Mouse (Mus musculus): ENCODE data around the gene Tnrc6b. TPM values are rescaled to one million over a fixed set of nuclear protein-coding genes. Genes with fewer than 3 reads are reported as not detected.
"Not testable (repeated sequence)": the region's sequence is repeated elsewhere in the genome, so short reads cannot be mapped to it uniquely, and the experiment has no call there.

Gene Tnrc6b
- polyA plus RNA-seq, 1 experiment from 2014 or later, result 16.3 TPM

GRCm38 (mm10) chr15:80904776-80905175 is 193.7 kb downstream of the Tnrc6b start:
- WGBS, result 87% methylated on average over 6 of the region's 6 CpGs
- not testable (repeated sequence) for ATAC-seq (replicated peaks; ENCODE audit: low FRiP score, low TSS enrichment, low read depth)
- H3K36me3 ChIP-seq (ENCODE audit: control insufficient read depth, insufficient read depth, low read length), result peaks cover 75% of the 10 kb centered on the region

DNA sequence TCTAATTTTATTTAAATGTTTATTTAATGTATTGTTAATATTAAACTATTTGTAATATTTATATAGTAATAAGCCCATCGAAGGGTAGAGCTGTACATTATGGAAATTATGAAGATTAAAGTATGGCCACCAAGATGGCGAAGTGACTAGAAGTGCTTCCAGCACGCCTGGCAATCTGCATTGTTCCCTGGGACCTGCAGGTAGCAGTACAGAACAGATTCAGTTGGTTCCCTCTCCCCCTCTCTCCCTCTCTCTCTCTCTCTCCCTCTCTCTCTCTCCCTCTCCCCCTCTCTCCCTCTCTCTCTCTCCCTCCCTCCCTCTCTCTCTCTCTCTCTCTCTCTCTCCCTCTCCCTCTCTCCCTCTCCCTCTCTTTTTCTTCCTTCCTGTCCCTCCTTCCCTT is 199.1 kb downstream of the Tnrc6b start:
- no peaks in the 10 kb centered on the region for H3K4me1 ChIP-seq (replicated peaks; ENCODE audit: control insufficient read depth, insufficient read depth, low read length)
- ATAC-seq (replicated peaks; ENCODE audit: low FRiP score, low TSS enrichment, low read depth) (no peak), DNase-seq (ENCODE audit: low spot score) (no peak)
- WGBS, result 96% methylated on average over 3 of the region's 3 CpGs
- peaks cover 70% of the 10 kb centered on the region for H3K36me3 ChIP-seq (ENCODE audit: control insufficient read depth, insufficient read depth, low read length)
- no peaks in the 10 kb centered on the region for H3K9me3 ChIP-seq (ENCODE audit: control insufficient read depth, low read length)
- H3K4me3 ChIP-seq (ENCODE audit: low read depth, low read length), result no peak overlapping the region
- H3K4me2 ChIP-seq (ENCODE audit: low read length), result no peak overlapping the region
- H3K27me3 ChIP-seq (replicated peaks; ENCODE audit: control insufficient read depth, insufficient read depth, low read length), result no peaks in the 10 kb centered on the region
- no peak overlapping the region for H3K27ac ChIP-seq (ENCODE audit: low read depth)
- no peak overlapping the region for H3K9ac ChIP-seq (ENCODE audit: low read length)

More at GRCm38 (mm10) chr15:80904776-80905175, 193.7 kb downstream of the Tnrc6b start:
- H3K27me3 ChIP-seq (replicated peaks; ENCODE audit: control insufficient read depth, insufficient read depth, low read length); H3K27ac ChIP-seq (ENCODE audit: low read depth); H3K4me1 ChIP-seq (replicated peaks; ENCODE audit: control insufficient read depth, insufficient read depth, low read length); H3K4me2 ChIP-seq (ENCODE audit: low read length); DNase-seq (ENCODE audit: low spot score); H3K9ac ChIP-seq (ENCODE audit: low read length); H3K9me3 ChIP-seq (ENCODE audit: control insufficient read depth, low read length); H3K4me3 ChIP-seq (ENCODE audit: low read depth, low read length): not testable (repeated sequence)

DNA sequence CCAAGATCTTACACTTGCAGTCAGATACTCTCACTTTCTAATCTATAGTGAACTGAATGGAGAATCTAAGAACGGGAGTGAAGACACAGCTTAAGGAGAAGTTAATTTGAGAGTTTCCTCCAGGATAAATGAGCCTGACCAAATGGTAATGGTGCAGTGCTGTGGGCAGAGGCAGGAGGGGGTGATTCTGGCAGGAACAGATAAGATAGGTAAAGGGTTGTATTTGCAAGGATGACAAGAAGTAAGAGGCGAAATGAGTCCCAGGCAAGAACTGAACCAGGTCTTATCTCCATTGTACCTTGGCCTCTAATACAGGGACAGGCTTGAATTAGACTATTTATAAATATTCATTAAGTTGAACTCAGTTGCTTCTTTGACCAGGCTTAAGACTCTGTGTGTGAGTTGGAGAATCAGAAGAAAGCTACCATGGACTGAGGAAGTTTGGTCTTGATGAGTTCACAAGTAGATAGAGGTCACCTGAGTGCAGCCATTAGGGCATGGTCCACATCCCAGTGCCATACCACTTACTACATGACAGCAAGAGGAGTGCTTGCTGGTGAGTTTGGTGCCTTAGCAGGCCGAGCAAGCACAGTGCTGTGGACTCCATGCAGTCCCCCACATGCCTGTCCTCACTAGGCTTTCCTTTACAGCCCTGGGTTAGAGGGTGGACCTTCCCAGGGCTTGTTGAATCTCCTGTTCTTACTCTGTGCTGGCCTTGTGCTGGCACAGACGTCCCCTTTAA is 199.8 kb downstream of the Tnrc6b start:
- H3K9ac ChIP-seq (ENCODE audit: low read length), result no peak overlapping the region
- H3K4me1 ChIP-seq (replicated peaks; ENCODE audit: control insufficient read depth, insufficient read depth, low read length), result no peaks in the 10 kb centered on the region
- ATAC-seq (replicated peaks; ENCODE audit: low FRiP score, low TSS enrichment, low read depth), result no peak
- no peak overlapping the region for H3K4me2 ChIP-seq (ENCODE audit: low read length)
- no peak overlapping the region for H3K27ac ChIP-seq (ENCODE audit: low read depth)
- 86% methylated on average over 4 of the region's 4 CpGs for WGBS
- H3K36me3 ChIP-seq (ENCODE audit: control insufficient read depth, insufficient read depth, low read length), result peaks cover 68% of the 10 kb centered on the region
- H3K4me3 ChIP-seq (ENCODE audit: low read depth, low read length), result no peak overlapping the region
- no peaks in the 10 kb centered on the region for H3K27me3 ChIP-seq (replicated peaks; ENCODE audit: control insufficient read depth, insufficient read depth, low read length)
- DNase-seq (ENCODE audit: low spot score), result no peak
- H3K9me3 ChIP-seq (ENCODE audit: control insufficient read depth, low read length), result no peaks in the 10 kb centered on the region

DNA sequence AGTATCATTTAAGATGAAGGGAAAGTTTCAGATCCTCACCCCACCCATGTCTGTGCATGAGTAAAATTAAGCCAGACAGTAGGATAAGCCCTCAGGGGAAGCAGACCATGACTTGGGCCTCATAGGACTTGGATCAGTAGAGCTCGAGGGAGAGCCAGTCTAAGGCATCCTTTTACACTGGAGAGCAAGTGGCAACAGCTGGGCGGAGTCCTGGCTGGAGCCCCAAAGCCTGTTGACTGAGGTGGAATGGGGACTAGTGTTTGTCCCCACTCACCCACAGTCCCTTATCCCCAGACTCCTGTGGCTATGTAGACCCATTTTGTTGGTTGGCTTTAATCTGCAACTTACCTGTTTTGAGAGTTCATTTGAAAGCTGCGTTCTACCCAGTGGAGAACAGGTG is 201.1 kb downstream of the Tnrc6b start:
- H3K27me3 ChIP-seq (replicated peaks; ENCODE audit: control insufficient read depth, insufficient read depth, low read length), result no peaks in the 10 kb centered on the region
- H3K36me3 ChIP-seq (ENCODE audit: control insufficient read depth, insufficient read depth, low read length), result peaks cover 69% of the 10 kb centered on the region
- H3K4me1 ChIP-seq (replicated peaks; ENCODE audit: control insufficient read depth, insufficient read depth, low read length), result no peaks in the 10 kb centered on the region
- H3K9me3 ChIP-seq (ENCODE audit: control insufficient read depth, low read length), result no peaks in the 10 kb centered on the region
- no peak for ATAC-seq (replicated peaks; ENCODE audit: low FRiP score, low TSS enrichment, low read depth)
- WGBS, result 87% methylated on average over 3 of the region's 3 CpGs
- DNase-seq (ENCODE audit: low spot score), result no peak
- no peak overlapping the region for H3K4me2 ChIP-seq (ENCODE audit: low read length)
- no peak overlapping the region for H3K27ac ChIP-seq (ENCODE audit: low read depth)
- H3K4me3 ChIP-seq (ENCODE audit: low read depth, low read length), result no peak overlapping the region
- no peak overlapping the region for H3K9ac ChIP-seq (ENCODE audit: low read length)

DNA sequence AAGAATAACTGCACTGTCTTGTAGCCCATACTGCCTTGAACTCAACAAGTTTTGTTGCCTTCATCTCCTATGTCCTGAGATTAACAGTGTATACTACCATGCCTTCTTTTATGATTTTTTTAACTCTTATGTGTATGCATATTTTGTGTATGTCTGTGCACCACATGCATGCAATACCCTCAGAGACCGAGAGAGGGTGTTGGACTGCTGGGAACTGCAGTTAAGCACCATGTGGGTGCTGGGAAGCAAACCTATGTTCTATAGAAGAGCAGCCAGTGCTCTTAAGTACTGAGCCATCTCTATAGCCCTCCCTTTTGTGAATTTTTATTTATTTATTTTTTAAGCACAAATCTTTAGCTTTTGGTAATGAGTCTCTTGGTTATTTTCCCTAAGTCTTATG is 202.7 kb downstream of the Tnrc6b start:
- Histone ChIP-seq H3K36me3 (ENCODE audit: control insufficient read depth, insufficient read depth, low read length) (peaks cover 77% of the 10 kb centered on the region), H3K27me3 (replicated peaks; ENCODE audit: control insufficient read depth, insufficient read depth, low read length) (no peaks in the 10 kb centered on the region), H3K9ac (ENCODE audit: low read length) (no peak overlapping the region), H3K4me2 (ENCODE audit: low read length) (no peak overlapping the region), H3K9me3 (ENCODE audit: control insufficient read depth, low read length) (no peaks in the 10 kb centered on the region), H3K4me3 (ENCODE audit: low read depth, low read length) (no peak overlapping the region), H3K4me1 (replicated peaks; ENCODE audit: control insufficient read depth, insufficient read depth, low read length) (no peaks in the 10 kb centered on the region), H3K27ac (ENCODE audit: low read depth) (no peak overlapping the region)
- 83% methylated on average over 1 of the region's 1 CpGs for WGBS
- ATAC-seq (replicated peaks; ENCODE audit: low FRiP score, low TSS enrichment, low read depth), result no peak
- no peak for DNase-seq (ENCODE audit: low spot score)

GRCm38 (mm10) chr15:80915850-80916249 is 204.7 kb downstream of the Tnrc6b start:
- Histone ChIP-seq H3K27ac (ENCODE audit: low read depth) (no peak overlapping the region), H3K9ac (ENCODE audit: low read length) (no peak overlapping the region), H3K27me3 (replicated peaks; ENCODE audit: control insufficient read depth, insufficient read depth, low read length) (no peaks in the 10 kb centered on the region), H3K4me2 (ENCODE audit: low read length) (no peak overlapping the region), H3K9me3 (ENCODE audit: control insufficient read depth, low read length) (no peaks in the 10 kb centered on the region), H3K4me3 (ENCODE audit: low read depth, low read length) (no peak overlapping the region), H3K36me3 (ENCODE audit: control insufficient read depth, insufficient read depth, low read length) (peaks cover 92% of the 10 kb centered on the region), H3K4me1 (replicated peaks; ENCODE audit: control insufficient read depth, insufficient read depth, low read length) (no peaks in the 10 kb centered on the region)
- ATAC-seq (replicated peaks; ENCODE audit: low FRiP score, low TSS enrichment, low read depth), result no peak
- WGBS, result 84% methylated on average over 2 of the region's 2 CpGs
- no peak for DNase-seq (ENCODE audit: low spot score)

DNA sequence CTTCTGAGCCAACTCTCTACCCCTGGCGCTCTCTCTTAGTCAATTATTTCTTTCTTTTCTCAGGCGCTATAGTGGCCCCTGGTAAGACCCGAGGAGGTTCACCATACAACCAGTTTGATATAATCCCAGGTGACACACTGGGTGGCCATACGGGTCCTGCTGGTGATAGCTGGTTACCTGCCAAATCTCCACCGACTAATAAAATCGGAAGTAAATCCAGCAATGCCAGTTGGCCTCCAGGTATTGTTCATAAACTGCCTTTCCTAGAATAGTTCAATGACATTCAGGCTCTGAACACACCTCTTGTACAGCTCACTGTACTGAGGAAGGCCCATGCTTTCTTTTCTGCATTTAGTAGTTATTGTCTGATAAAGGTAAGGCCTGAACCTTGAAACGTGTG is 205.5 kb downstream of the Tnrc6b start:
- no peak for ATAC-seq (replicated peaks; ENCODE audit: low FRiP score, low TSS enrichment, low read depth)
- peaks cover 92% of the 10 kb centered on the region for H3K36me3 ChIP-seq (ENCODE audit: control insufficient read depth, insufficient read depth, low read length)
- H3K4me2 ChIP-seq (ENCODE audit: low read length), result no peak overlapping the region

GRCm38 (mm10) chr15:80920346-80920745 is 209.2 kb downstream of the Tnrc6b start:
- Histone ChIP-seq H3K4me3 (ENCODE audit: low read depth, low read length) (no peak overlapping the region), H3K27me3 (replicated peaks; ENCODE audit: control insufficient read depth, insufficient read depth, low read length) (no peaks in the 10 kb centered on the region), H3K27ac (ENCODE audit: low read depth) (no peak overlapping the region), H3K4me2 (ENCODE audit: low read length) (no peak overlapping the region), H3K9me3 (ENCODE audit: control insufficient read depth, low read length) (no peaks in the 10 kb centered on the region), H3K36me3 (ENCODE audit: control insufficient read depth, insufficient read depth, low read length) (peaks cover 86% of the 10 kb centered on the region), H3K4me1 (replicated peaks; ENCODE audit: control insufficient read depth, insufficient read depth, low read length) (no peaks in the 10 kb centered on the region), H3K9ac (ENCODE audit: low read length) (no peak overlapping the region)
- ATAC-seq (replicated peaks; ENCODE audit: low FRiP score, low TSS enrichment, low read depth) (no peak), DNase-seq (ENCODE audit: low spot score) (no peak)
- 96% methylated on average over 3 of the region's 3 CpGs for WGBS

More for the DNA sequence above, 205.5 kb downstream of the Tnrc6b start:
- H3K4me1 ChIP-seq (replicated peaks; ENCODE audit: control insufficient read depth, insufficient read depth, low read length), result no peaks in the 10 kb centered on the region
- no peak overlapping the region for H3K4me3 ChIP-seq (ENCODE audit: low read depth, low read length)
- WGBS, result 95% methylated on average over 7 of the region's 7 CpGs
- H3K9ac ChIP-seq (ENCODE audit: low read length), result no peak overlapping the region
- no peak for DNase-seq (ENCODE audit: low spot score)
- H3K9me3 ChIP-seq (ENCODE audit: control insufficient read depth, low read length), result no peaks in the 10 kb centered on the region
- no peaks in the 10 kb centered on the region for H3K27me3 ChIP-seq (replicated peaks; ENCODE audit: control insufficient read depth, insufficient read depth, low read length)
- no peak overlapping the region for H3K27ac ChIP-seq (ENCODE audit: low read depth)

- 71% methylated on average over 4 of the region's 4 CpGs for WGBS
Measured at GRCm38 (mm10) chr15:80921781-80922180, 210.7 kb downstream of the Tnrc6b start.

More at GRCm38 (mm10) chr15:80921781-80922180, 210.7 kb downstream of the Tnrc6b start:
- DNase-seq (ENCODE audit: low spot score), result no peak
- Histone ChIP-seq H3K27ac (ENCODE audit: low read depth) (no peak overlapping the region), H3K36me3 (ENCODE audit: control insufficient read depth, insufficient read depth, low read length) (peaks cover 85% of the 10 kb centered on the region), H3K9ac (ENCODE audit: low read length) (no peak overlapping the region), H3K4me1 (replicated peaks; ENCODE audit: control insufficient read depth, insufficient read depth, low read length) (no peaks in the 10 kb centered on the region), H3K9me3 (ENCODE audit: control insufficient read depth, low read length) (no peaks in the 10 kb centered on the region), H3K4me2 (ENCODE audit: low read length) (no peak overlapping the region), H3K4me3 (ENCODE audit: low read depth, low read length) (no peak overlapping the region), H3K27me3 (replicated peaks; ENCODE audit: control insufficient read depth, insufficient read depth, low read length) (no peaks in the 10 kb centered on the region)
- ATAC-seq (replicated peaks; ENCODE audit: low FRiP score, low TSS enrichment, low read depth), result no peak
